Mouse (Mus musculus) cerebellum, adult 2 months (tissue): ENCODE results near the gene Cidec.

Source experiments
- CTCF ChIP-seq: fragments of 200-500 bp; IDR thresholded peaks from 2 replicates; pipeline ENCODE4 v1.5.1; 2011; ENCODE audit warnings: low read depth, mild to moderate bottlenecking, control low read depth, low read length, moderate library complexity, borderline replicate concordance; ENCODE audit not compliant: insufficient read depth
- POLR2A ChIP-seq: fragments of 200-500 bp; IDR thresholded peaks from 2 replicates; pipeline ENCODE4 v1.6.1; 2011; ENCODE audit warnings: low read length, control low read depth, borderline replicate concordance; ENCODE audit not compliant: insufficient read depth

DNA sequence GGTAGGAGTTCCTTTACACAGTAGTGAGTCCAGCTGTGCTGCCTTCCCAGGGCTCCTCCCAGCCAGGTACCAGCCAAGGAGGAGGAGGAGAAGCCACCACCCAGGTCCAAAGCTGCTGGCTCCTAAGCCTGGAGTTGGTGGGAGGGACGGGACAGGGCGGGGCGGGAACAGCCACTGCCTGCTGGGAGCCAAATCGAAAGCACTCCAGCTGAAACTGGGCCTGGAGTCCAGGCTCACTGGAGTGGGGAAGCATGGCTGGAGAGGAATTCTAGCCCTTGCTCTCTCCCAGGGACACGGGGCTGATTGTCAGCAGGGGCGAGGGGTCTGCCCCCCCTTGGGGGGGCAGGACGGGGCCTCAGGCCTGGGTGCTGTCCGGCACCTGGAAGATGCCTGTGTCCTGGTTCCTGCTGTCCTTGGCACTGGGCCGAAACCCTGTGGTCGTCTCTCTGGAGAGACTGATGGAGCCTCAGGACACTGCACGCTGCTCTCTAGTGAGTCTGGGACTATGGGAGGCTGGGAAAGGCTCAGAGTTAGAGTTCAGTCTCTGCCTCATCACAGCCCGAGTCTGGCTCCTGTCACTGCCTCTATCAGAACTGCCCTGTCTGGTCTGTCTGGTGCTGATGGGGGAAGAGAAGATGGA is 35.9 kb upstream of the Cidec start, which contains the start of gene Il17rc:
- TF ChIP-seq POLR2A: no peak
- TF ChIP-seq CTCF: no peak
